Mouse (Mus musculus) MEL (cell line): Measurements from ENCODE around the gene Gm13420. TPM values are rescaled to one million over a fixed set of nuclear protein-coding genes. Genes with fewer than 3 reads are reported as not detected.

Experiments
- DNase-seq: peaks from one replicate; pipeline ENCODE4 v3.0.0; 2011; ENCODE audit warnings: low read depth, low spot score
- H3K27ac ChIP-seq: 2 replicates; pipeline ENCODE4 v1.5.1; 2012; ENCODE audit warnings: low read depth, mild to moderate bottlenecking, control low read depth, low read length, moderate library complexity; ENCODE audit not compliant: control insufficient read depth
- H3K27me3 ChIP-seq, 2 experiments: fragments of 150-350 bp in 1 of 2; sonication (generic) in 1 of 2; 2 replicates each; pipeline ENCODE4 v1.6.1; 2012; ENCODE audit warnings: low read length in 2 of 2, mild to moderate bottlenecking in 2 of 2, improper control_type of control experiment in 1 of 2, moderate library complexity in 1 of 2; ENCODE audit not compliant: insufficient read depth in 2 of 2, control insufficient read depth in 1 of 2
- H3K36me3 ChIP-seq, 2 experiments: 2 replicates each; pipeline ENCODE4 v1.6.1; 2012 to 2014; ENCODE audit warnings: low read length in 2 of 2, improper control_type of control experiment in 1 of 2, inconsistent platforms in 1 of 2, mild to moderate bottlenecking in 1 of 2; ENCODE audit not compliant: insufficient read depth in 2 of 2, control insufficient read depth in 1 of 2
- H3K4me1 ChIP-seq, 2 experiments: fragments of 150-350 bp in 1 of 2; sonication (generic) in 1 of 2; 2 replicates each; pipeline ENCODE4 v1.6.1; 2012; ENCODE audit warnings: low read length in 2 of 2, improper control_type of control experiment in 1 of 2, mild to moderate bottlenecking in 1 of 2; ENCODE audit not compliant: insufficient read depth in 2 of 2, control insufficient read depth in 1 of 2
- H3K4me3 ChIP-seq, 2 experiments: fragments of 150-350 bp in 1 of 2; sonication (generic) in 1 of 2; 2 replicates each; pipeline ENCODE4 v1.5.1; 2012; ENCODE audit warnings: low read depth in 2 of 2, low read length in 2 of 2, mild to moderate bottlenecking in 2 of 2, moderate library complexity in 2 of 2, control low read depth in 1 of 2, improper control_type of control experiment in 1 of 2; ENCODE audit not compliant: control insufficient read depth in 1 of 2, insufficient read depth in 1 of 2
- H3K79me2 ChIP-seq: 2 replicates; pipeline ENCODE4 v1.6.1; 2012; ENCODE audit warnings: mild to moderate bottlenecking, low read length, moderate library complexity; ENCODE audit not compliant: control insufficient read depth, poor library complexity, insufficient read depth
- H3K9ac ChIP-seq: 2 replicates; pipeline ENCODE4 v1.6.1; 2012; ENCODE audit warnings: low read depth, mild to moderate bottlenecking, control low read depth, low read length, moderate library complexity; ENCODE audit not compliant: control insufficient read depth, poor library complexity, severe bottlenecking
- H3K9me3 ChIP-seq: fragments of 150-350 bp; sonication (generic); replicated peaks from 2 replicates; pipeline ENCODE4 v1.6.1; 2012; ENCODE audit warnings: mild to moderate bottlenecking, low read length, improper control_type of control experiment, moderate library complexity; ENCODE audit not compliant: insufficient read depth
- CHD2 ChIP-seq: IDR thresholded peaks from 2 replicates; pipeline ENCODE4 v1.6.1; 2011; ENCODE audit warnings: low read length, improper control_type of control experiment
- CTCF ChIP-seq, 3 experiments: IDR thresholded peaks in 2 of 3; conservative IDR thresholded peaks in 1 of 3; 2 replicates each; pipeline ENCODE4 v1.5.1; 2011 to 2012; ENCODE audit warnings: low read length in 3 of 3, low read depth in 2 of 3, mild to moderate bottlenecking in 2 of 3, improper control_type of control experiment in 1 of 3, inconsistent platforms in 1 of 3, mixed read lengths in 1 of 3, moderate library complexity in 1 of 3; ENCODE audit not compliant: control insufficient read depth in 1 of 3, insufficient read depth in 1 of 3, poor library complexity in 1 of 3, severe bottlenecking in 1 of 3
- E2F4 ChIP-seq: IDR thresholded peaks from 2 replicates; pipeline ENCODE4 v1.6.1; 2011; ENCODE audit warnings: low read depth, low read length, improper control_type of control experiment, borderline replicate concordance
- ELF1 ChIP-seq: IDR thresholded peaks from 2 replicates; pipeline ENCODE4 v1.6.1; 2014; ENCODE audit warnings: low read depth, mild to moderate bottlenecking, inconsistent platforms, low read length, improper control_type of control experiment, moderate library complexity
- EP300 ChIP-seq, 2 experiments: IDR thresholded peaks; 2 replicates each; pipeline ENCODE4 v1.6.1; 2011; ENCODE audit warnings: improper control_type of control experiment in 2 of 2, low read length in 2 of 2, low read depth in 1 of 2, mild to moderate bottlenecking in 1 of 2
- JUND ChIP-seq: IDR thresholded peaks from 2 replicates; pipeline ENCODE4 v1.6.1; 2011; ENCODE audit warnings: low read depth, mild to moderate bottlenecking, improper control_type of control experiment, low read length
- MAFK ChIP-seq: IDR thresholded peaks from 2 replicates; pipeline ENCODE4 v1.6.1; 2011; ENCODE audit warnings: low read depth, mild to moderate bottlenecking, low read length, improper control_type of control experiment, borderline replicate concordance
- MAZ ChIP-seq: IDR thresholded peaks from 2 replicates; pipeline ENCODE4 v1.6.1; 2012; ENCODE audit warnings: low read depth, mild to moderate bottlenecking, inconsistent platforms, low read length, improper control_type of control experiment
- MXI1 ChIP-seq: IDR thresholded peaks from 2 replicates; pipeline ENCODE4 v1.6.1; 2011; ENCODE audit warnings: mild to moderate bottlenecking, low read depth, low read length, improper control_type of control experiment
- MYB ChIP-seq: IDR thresholded peaks from 2 replicates; pipeline ENCODE4 v1.6.1; 2011; ENCODE audit warnings: mild to moderate bottlenecking, low read depth, low read length, improper control_type of control experiment
- NRF1 ChIP-seq: IDR thresholded peaks from 2 replicates; pipeline ENCODE4 v1.6.1; 2014; ENCODE audit warnings: low read depth, mild to moderate bottlenecking, inconsistent platforms, low read length, improper control_type of control experiment, moderate library complexity; ENCODE audit not compliant: poor library complexity, insufficient read depth, severe bottlenecking
- POLR2A ChIP-seq, 2 experiments: IDR thresholded peaks; 2 replicates each; pipeline ENCODE4 v1.6.1; 2011 to 2012; ENCODE audit warnings: low read length in 2 of 2, mild to moderate bottlenecking in 2 of 2, control low read depth in 1 of 2, improper control_type of control experiment in 1 of 2, low read depth in 1 of 2, moderate library complexity in 1 of 2; ENCODE audit not compliant: control insufficient read depth in 1 of 2, insufficient read depth in 1 of 2, poor library complexity in 1 of 2
- RAD21 ChIP-seq: IDR thresholded peaks from 2 replicates; pipeline ENCODE4 v1.6.1; 2011; ENCODE audit warnings: mild to moderate bottlenecking, low read depth, low read length, improper control_type of control experiment
- SIN3A ChIP-seq: IDR thresholded peaks from 2 replicates; pipeline ENCODE4 v1.6.1; 2012; ENCODE audit warnings: low read length, improper control_type of control experiment, inconsistent platforms
- SMC3 ChIP-seq: IDR thresholded peaks from 2 replicates; pipeline ENCODE4 v1.6.1; 2011; ENCODE audit warnings: low read depth, low read length, improper control_type of control experiment
- TAL1 ChIP-seq: IDR thresholded peaks from 2 replicates; pipeline ENCODE4 v1.6.1; 2012; ENCODE audit warnings: mild to moderate bottlenecking, inconsistent platforms, low read length, moderate library complexity, mixed read lengths
- TBP ChIP-seq: IDR thresholded peaks from 2 replicates; pipeline ENCODE4 v1.8.0; 2011; ENCODE audit warnings: low read depth, low read length, improper control_type of control experiment
- TCF12 ChIP-seq: IDR thresholded peaks from 2 replicates; pipeline ENCODE4 v1.6.1; 2014; ENCODE audit warnings: low read depth, mild to moderate bottlenecking, inconsistent platforms, low read length, improper control_type of control experiment, moderate library complexity
- UBTF ChIP-seq: IDR thresholded peaks from 2 replicates; pipeline ENCODE4 v1.6.1; 2012; ENCODE audit warnings: low read depth, mild to moderate bottlenecking, inconsistent platforms, low read length, improper control_type of control experiment, moderate library complexity, borderline replicate concordance; ENCODE audit not compliant: insufficient read depth
- USF2 ChIP-seq, 2 experiments: IDR thresholded peaks; 2 replicates each; pipeline ENCODE4 v1.6.1; 2011 to 2012; ENCODE audit warnings: improper control_type of control experiment in 2 of 2, low read length in 2 of 2, borderline replicate concordance in 1 of 2, inconsistent platforms in 1 of 2, low read depth in 1 of 2, mild to moderate bottlenecking in 1 of 2; ENCODE audit not compliant: insufficient read depth in 1 of 2
- ZC3H11A ChIP-seq: IDR thresholded peaks from 2 replicates; pipeline ENCODE4 v1.6.1; 2012; ENCODE audit warnings: low read depth, mild to moderate bottlenecking, inconsistent platforms, low read length, improper control_type of control experiment
- ZKSCAN1 ChIP-seq: IDR thresholded peaks from 2 replicates; pipeline ENCODE4 v1.6.1; 2012; ENCODE audit warnings: low read depth, mild to moderate bottlenecking, inconsistent platforms, low read length, improper control_type of control experiment, moderate library complexity
- ZNF384 ChIP-seq: IDR thresholded peaks from 2 replicates; pipeline ENCODE4 v1.6.1; 2012; ENCODE audit warnings: low read depth, mild to moderate bottlenecking, inconsistent platforms, low read length, improper control_type of control experiment
- polyA plus RNA-seq, 2 experiments: library from polyadenylated mRNA; stranded (reverse) in 1 of 2; unstranded in 1 of 2; fragments of >175 nt in 1 of 2; fragments of >200 nt in 1 of 2; gene quantifications; 2 replicates each; pipeline versions ENCODE4 v1.2.1 to v1.2.4; 2012; ENCODE audit warnings: low replicate concordance in 2 of 2, low read depth in 1 of 2; ENCODE audit not compliant: insufficient read length in 2 of 2, insufficient read depth in 1 of 2, missing spikeins in 1 of 2
- total RNA-seq: library from RNA; depleted of rRNA; stranded (reverse); fragments of 300-350 nt; gene quantifications from 2 replicates; pipeline ENCODE4 v1.2.3, GENCODE M21; 2012

Gene Gm13420
- total and polyA plus RNA-seq, 3 experiments, result 0.07 TPM; not detected in 2

DNA sequence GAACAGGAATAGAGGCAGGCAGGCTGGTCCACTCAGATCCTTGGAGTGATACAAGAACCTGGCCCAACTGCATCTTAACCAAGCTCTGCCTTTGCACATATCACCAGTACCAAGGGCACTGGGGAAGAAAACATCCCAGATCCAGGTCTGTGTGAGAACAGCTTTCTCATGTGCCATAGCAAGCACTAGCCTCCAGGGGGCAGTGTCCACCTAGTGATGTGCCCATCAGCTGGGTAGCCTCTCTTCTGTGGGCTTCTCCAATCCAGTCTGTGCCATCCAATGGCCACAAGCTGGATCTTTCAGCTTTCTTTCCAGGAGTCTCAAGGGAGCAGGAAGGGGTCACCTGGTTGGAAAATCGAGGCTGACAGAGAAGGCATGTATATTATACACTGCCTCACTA lies 13.3 kb upstream of the Gm13420 start:
- peak; percentile 82 for TF ChIP-seq ZC3H11A
- TF ChIP-seq MYB, result no peak
- TF ChIP-seq SMC3, result peak; percentile 77
- no peak for TF ChIP-seq USF2 (IDR thresholded peaks at IDR 0.05; ENCODE audit: borderline replicate concordance in 1 of 2, insufficient read depth in 1 of 2, low read depth in 1 of 2, low read length in 2 of 2)
- no peak for TF ChIP-seq NRF1
- TF ChIP-seq SIN3A, result peak; percentile 17; the same call in 1 of the 2 replicates
- no peak for TF ChIP-seq TCF12
- no peak for TF ChIP-seq MAFK
- peak; percentile 93 to 97 (median 97) for TF ChIP-seq CTCF (IDR thresholded peaks at IDR 0.05 in 2 of 3, conservative IDR thresholded peaks at IDR 0.05 in 1 of 3; ENCODE audit: control insufficient read depth in 1 of 3, insufficient read depth in 1 of 3, low read depth in 2 of 3, low read length in 3 of 3, poor library complexity in 1 of 3, severe bottlenecking in 1 of 3)
- TF ChIP-seq MXI1, result no peak
- TF ChIP-seq RAD21, result peak; percentile 91
- TF ChIP-seq ZKSCAN1, result no peak
- TF ChIP-seq JUND, result no peak
- no peak for TF ChIP-seq EP300 (IDR thresholded peaks at IDR 0.05; ENCODE audit: low read depth in 1 of 2, low read length in 2 of 2)
- TF ChIP-seq UBTF, result no peak
- no peak for TF ChIP-seq ZNF384
- peak; percentile 69 for DNase-seq
- Histone ChIP-seq H3K4me1 (no peaks in the 10 kb centered on the region), H3K4me3 (no peak overlapping the region), H3K9me3 (no peaks in the 10 kb centered on the region), H3K27ac (no peak overlapping the region), H3K79me2 (no peaks in the 10 kb centered on the region), H3K9ac (no peak overlapping the region), H3K27me3 (no peaks in the 10 kb centered on the region), H3K36me3 (no peaks in the 10 kb centered on the region)

- no peaks in the 10 kb centered on the region for H3K36me3 ChIP-seq
- no peaks in the 10 kb centered on the region for H3K79me2 ChIP-seq
- no peak overlapping the region for H3K27ac ChIP-seq
- H3K27me3 ChIP-seq, result no peaks in the 10 kb centered on the region
- no peak overlapping the region for H3K4me3 ChIP-seq
- H3K9ac ChIP-seq, result no peak overlapping the region
- H3K9me3 ChIP-seq, result no peaks in the 10 kb centered on the region
- no peak for TF ChIP-seq CHD2
- no peak for TF ChIP-seq RAD21
- TF ChIP-seq POLR2A (IDR thresholded peaks at IDR 0.05; ENCODE audit: control insufficient read depth in 1 of 2, insufficient read depth in 1 of 2, low read depth in 1 of 2, low read length in 2 of 2, poor library complexity in 1 of 2), result no peak
- no peak for TF ChIP-seq TBP
- TF ChIP-seq MAZ, result no peak
- no peak for TF ChIP-seq E2F4
- TF ChIP-seq EP300 (IDR thresholded peaks at IDR 0.05; ENCODE audit: low read depth in 1 of 2, low read length in 2 of 2), result no peak
- TF ChIP-seq SMC3, result no peak
- TF ChIP-seq MYB, result no peak
- TF ChIP-seq TAL1, result no peak
- no peak for TF ChIP-seq JUND
- TF ChIP-seq ELF1, result no peak
- TF ChIP-seq, all 39 proteins: peak for 0
- DNase-seq, result no peak
- H3K4me1 ChIP-seq, result no peaks in the 10 kb centered on the region
Observed at GRCm38 (mm10) chr2:29755693-29756092, 4.2 kb upstream of the Gm13420 start.
